Mouse (Mus musculus): Measurements from ENCODE around the gene Dido1. TPM values are rescaled to one million over a fixed set of nuclear protein-coding genes. Genes with fewer than 3 reads are reported as not detected.

The Dido1 gene
- 24.7 and 25.8 TPM in 2 replicates for polyA plus RNA-seq (2012; rRNA removed)

DNA sequence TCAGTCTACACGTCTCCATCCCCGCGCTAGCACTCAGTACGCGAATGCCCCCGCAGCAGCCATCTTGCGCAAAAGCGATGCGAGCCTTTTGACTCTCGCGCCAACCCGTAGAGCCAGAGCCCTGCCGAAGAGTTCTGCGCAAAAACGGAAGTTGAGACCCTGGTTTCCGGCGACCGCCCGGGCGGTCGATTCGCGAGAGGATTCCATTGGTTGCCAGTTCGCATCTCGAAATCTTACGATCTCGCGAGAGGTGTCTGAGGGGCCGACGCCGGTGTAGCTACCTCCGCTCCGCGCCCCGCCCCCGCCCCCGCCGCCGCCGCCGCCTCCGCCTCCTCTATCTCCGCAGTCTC is at the start of gene Dido1, which contains the start of gene Gid8:
Gene Dido1, minus strand, starts transcription at position 77 of the 350 bp plus-strand sequence.
Gene Gid8, plus strand, starts transcription at position 195 of the 350 bp plus-strand sequence.
- peak; percentile 89 for DNase-seq (ENCODE audit: low spot score)

DNA sequence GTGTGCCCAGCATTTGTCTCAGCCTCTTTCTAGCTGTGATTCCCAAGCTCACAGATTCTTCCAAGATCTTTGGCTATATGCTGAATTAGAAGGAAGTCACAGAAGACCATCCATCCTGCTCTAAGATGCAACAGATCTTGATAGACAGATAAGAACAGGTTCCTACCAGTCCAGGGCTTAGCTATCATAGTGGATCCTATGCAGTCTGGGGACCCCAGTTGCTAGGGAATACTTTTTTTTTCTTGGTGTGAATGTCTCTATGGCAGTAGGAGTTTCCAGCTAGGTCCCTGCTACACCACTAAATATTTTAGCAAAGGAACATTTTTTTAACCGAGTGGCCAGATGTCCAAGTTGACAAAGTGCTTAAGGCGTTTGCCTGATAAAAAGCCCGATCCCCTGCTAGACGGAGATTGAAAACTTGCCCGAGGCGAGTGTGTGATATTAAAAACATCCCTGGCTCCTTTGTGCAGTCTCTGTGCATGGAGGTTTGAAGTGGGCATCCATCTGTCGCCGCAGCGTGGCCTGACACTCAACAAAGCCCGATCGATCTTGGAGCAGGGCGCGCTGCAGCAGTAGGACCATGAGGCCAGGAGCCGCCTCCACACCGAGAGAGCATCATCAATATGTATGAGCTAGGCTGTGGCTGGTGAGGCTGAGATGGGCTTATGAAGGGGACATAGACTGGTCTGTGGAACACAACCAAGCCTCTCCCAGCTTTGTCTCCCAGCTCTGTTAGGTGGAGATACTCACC is 48.9 kb upstream of the Dido1 start:
- DNase-seq (ENCODE audit: low spot score), result no peak

DNA sequence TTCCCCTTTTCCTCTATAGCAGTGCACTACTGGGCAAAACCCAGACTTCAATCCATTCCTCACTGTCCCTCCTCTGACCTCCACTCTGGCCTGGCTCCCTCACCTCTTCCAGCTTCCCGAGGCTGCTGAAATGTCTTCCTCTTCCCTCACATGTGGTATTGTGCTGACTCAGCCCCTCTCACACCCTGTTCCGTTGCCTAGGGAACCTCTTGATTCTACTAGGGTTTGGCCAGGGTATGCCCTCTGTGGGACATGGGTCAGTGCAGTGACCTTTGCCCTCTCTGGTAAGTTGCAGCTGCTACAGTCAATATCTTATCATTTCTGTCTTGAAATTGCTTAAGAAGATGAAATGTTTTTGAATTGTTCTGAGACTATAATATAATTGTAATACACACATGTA is 47.0 kb upstream of the Dido1 start:
- no peak for DNase-seq (ENCODE audit: low spot score)

DNA sequence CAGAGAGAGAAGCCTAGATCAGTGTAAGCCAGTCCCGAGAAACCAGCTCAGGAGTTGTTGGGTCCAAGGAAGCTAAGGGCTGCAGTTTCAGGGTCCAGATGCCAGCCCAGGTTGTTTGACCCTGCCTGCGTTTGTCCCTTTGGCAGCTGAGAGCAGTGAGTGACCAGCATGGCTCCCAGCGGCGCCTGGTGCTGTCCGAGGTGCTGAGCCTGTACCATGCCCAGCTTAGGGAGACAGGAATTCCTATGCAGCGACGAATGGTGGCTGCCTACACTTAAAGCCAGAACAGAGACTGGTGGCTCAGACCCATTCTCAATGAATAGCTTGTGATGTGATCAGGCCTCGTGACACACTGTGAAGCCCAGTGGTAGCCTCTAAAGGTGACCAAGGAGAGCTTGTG is 46.1 kb upstream of the Dido1 start:
- DNase-seq (ENCODE audit: low spot score), result no peak

DNA sequence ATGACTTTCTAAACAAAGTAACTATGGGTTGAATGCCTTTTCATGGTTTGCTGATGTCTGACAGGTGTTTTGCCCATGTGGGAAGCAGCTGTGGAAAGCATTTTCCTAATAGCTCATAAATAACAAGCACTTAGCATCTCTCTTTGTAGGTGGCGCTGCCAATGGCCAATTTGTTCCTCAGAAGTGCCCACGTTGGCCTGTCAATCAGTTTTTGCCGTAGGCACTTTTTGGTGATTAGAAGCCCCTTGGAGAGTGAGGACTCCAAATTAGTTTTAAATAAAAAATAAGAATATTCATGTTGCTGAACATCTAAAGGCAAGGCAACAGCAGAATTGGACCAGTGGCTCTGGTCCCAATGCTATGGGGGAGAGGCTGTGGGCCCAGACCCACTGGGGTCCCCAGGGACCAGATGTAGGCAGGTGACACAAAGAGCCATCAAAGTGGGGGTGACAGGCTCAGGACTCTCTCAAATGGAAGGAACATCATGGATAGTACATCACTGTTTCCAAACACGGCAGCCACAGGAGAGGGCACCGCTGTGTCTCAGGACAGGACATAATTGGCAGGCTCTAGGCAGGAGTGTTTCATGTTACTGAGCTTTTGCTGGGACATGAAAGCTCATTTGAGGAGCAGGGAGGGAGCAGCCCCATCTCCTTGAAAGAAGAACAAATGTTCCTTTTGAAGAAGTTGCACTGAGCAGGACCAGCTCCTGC is 45.3 kb upstream of the Dido1 start:
- no peak for DNase-seq (ENCODE audit: low spot score)

DNA sequence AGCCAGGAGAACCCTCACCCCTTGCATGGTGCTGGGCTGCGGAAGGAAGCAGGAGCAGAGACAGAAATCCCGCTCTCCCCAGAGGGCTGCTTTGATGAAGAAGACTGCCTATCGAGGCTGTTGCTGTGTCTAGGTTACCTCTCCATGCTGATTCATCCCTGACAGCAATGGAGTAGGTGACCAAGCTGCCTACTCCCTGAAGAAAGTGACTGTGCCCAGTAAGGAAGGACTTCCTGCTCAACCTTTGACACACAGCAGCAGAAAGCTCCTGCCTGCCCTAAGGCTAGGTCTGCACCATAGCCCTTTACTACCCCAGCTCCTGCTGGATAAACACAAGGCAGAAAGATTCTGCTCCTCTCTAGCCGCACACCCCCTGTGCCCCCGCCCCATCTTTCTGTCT is 39.1 kb upstream of the Dido1 start:
- no peak for DNase-seq (ENCODE audit: low spot score)

DNA sequence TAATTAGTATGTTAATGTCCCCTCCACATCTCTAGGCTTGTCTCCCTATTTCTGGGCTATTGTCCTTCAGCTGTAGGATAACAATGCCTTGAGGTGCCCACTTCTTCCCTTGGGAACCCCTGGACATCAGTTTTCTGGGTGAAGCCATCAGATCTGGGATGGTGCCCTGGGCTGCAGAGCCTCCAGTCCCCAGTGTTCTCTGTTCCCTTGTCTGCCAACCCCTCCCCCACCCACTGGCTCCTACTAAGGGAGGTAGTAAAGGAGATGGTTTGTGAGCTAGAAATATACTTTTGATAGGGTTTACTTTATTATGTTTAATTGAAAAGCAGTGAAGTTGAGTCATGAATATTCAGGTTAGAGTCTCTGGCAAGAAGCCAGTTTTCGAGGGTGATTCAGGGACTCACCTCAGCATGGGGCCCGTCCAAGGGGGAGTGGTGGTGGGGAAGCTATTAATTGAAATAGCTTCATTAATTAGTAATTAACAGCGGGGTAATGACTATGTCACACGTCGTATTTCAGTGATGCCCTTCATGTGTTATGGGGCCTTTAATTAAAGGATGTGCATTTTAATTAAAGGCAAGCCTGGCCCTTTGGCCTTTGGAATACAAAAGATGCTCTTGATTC is 36.9 kb upstream of the Dido1 start:
- DNase-seq (ENCODE audit: low spot score), result no peak

DNA sequence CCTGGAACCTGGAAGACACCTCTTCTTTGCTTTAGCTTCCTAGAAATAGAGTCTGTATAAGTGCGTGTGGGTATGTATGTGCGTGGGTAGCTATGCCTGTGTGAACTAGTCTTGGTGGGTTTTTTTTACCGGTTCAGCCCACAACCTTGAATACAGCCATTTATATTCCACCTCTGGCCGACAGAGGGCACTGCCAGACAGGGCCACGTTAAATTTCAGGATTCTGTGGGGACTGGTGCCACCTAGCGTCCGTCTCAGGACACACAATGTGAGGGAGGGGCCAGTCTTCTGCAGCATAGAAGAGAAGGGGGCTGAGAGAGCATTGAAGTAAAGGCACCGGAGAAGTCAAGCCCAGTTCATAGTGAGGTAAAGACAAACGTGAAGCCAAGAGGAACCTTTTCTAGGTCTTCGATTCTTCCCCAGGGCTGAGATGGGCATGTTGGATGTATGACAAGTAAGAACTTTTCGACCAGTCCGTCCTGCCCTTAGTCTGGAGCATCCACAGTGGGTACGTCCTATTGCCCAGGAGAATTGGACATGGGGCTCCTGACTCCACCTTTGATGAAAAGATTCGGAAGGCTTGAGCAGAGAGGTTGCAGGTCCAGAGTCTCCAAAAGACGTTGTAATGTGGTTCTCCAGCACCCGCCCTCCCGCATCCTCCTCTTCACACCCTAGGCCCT is 35.6 kb upstream of the Dido1 start:
- peak; percentile 69 for DNase-seq (ENCODE audit: low spot score)

DNA sequence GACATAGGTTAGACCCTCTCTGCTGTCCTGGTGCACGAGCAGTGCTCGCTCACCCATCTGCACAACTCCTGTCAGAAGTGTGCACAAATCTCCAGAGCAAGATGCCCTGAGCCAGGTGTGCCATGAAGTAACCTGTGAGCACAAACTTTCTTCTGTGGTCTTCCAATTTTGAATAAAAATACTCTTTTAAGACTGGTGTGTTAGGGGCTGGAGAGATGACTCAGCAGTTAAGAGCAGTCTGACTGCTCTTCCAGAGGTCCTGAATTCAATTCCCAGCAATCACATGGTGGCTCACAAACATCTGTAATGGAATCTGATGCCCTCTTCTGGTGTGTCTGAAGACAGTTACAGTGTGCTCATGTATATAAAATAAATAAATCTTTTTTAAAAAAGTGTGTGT is 33.5 kb upstream of the Dido1 start:
- DNase-seq (ENCODE audit: low spot score), result no peak

DNA sequence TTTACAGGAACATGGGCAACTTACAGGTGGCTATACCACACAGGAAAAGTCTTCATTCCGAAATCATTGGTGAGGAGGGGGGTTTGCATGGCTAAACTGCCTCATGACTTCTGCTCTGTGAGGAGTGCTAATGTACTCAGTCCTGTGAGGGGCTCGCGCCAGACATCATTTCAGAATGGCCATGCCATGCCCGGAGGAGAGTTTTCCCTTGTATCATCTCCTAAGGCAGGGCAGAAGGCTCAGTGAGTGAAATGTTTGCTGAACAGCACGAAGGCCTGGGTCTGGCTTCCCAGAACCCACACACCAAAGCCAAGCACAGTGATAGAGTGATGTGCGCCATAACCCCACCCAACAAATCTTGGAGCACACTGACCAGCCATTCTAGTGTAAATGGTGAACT is 33.0 kb upstream of the Dido1 start:
- DNase-seq (ENCODE audit: low spot score), result no peak

DNA sequence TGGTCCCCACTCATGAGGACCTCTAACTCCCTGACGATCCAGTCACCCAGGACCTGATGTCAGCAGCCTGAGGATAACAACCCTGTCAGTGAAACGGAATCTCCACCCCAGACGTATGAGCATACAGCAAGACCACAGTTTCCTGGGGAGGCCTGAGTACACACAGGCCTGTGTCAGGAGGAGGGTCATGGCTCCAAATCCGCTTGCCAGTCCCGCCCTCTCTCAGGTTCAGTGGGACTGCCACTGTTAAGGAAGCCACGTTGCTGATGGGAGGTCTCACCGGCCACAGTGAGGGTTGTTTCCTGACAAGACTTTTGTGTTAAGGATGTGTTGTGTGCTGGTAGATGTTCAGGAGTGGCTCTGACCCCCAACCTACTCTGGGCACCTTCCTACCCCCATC is 31.6 kb upstream of the Dido1 start:
- no peak for DNase-seq (ENCODE audit: low spot score)

DNA sequence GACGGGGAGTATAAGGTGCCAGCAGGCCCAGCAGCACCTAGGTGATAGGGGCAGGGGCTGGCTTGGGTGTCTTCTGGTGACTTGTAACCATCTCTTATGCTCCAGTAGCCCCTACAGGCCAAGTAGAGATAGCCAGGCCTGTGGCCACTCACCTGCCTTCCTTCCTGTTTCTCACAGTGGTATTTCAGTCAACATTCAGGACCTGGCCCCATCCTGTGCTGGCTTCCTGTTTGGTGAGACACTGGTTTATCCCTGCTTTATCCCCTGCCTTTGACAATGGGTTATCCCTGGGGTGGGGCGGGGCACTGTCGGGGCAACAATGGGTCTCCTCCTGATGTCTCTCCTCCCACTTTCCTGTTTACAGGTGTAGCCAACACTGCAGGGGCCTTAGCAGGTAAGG is 30.6 kb upstream of the Dido1 start:
- DNase-seq (ENCODE audit: low spot score), result no peak

DNA sequence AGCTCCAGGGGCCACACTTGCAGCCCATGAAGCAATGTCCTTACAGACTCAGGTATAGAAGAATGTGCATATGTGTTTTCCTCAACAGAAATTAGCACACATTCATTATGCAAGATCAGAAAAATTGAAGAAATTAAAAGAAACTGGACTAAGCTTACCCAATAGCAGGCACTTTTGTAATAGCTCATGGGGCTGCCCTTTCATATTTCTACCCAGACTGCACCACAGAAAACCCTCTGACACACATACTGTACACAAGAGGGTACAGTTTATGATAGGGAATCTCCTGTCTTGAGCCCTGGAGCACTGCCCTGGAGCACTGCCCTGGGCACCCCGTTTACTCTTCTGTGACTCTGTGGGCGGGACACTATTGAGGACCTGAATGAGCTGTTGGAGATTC is 28.2 kb upstream of the Dido1 start:
- no peak for DNase-seq (ENCODE audit: low spot score)

DNA sequence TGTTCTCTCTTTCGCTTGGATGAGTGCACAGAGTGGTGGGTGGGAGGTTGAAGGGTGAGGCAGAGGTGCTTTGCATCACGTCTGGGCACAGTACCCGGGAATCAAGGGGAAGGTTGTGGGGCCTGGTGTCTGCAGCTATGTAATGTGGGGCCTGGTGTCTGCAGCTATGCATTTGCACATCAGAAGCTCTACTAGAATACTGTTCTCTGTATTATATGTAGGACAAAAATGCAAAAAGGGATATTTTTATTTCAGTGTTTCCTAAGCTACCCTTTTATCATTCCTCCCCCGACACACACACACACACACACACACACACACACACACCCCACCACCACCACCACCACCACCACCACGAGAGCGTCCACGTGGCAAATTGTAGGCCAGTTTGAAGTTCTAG is 25.4 kb upstream of the Dido1 start:
- DNase-seq (ENCODE audit: low spot score), result no peak

DNA sequence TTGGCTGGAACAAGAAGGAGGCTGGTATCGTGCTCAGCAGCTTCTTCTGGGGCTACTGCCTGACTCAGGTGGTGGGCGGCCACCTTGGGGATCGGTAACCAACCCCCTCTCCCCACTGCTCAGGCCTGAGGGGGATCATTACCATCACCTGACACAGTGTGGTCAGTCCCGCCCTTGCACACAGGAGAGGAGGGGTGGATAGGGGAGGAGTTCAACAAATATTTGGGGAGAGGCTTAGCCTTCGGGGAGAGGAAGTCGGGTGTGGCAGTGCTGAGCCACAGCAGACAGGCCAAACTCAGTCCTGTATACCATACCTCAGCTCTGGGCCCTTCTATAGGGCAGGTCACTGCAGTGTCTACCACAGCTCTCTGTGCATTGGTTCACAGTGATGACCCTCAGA is 22.2 kb upstream of the Dido1 start:
- no peak for DNase-seq (ENCODE audit: low spot score)

DNA sequence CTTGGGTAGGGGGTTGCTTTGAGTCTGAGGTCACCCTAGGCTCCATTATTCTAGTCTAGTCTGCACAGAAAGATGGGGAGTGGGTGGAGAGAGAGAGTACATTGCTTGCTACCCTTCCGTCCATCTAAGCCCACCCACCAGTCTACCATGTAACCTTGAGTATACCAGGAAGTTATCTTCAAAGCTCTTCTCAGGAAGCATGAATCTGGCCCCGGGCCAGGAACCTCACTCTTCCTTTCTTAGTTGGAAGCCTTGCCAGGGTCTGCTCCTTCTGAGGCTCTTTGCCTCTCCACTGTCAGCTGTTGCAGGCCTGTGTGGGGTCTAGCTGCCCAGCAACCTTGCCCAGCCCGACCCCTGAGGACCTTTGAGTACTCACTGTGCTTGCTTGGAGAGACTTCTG is 21.2 kb upstream of the Dido1 start:
- no peak for DNase-seq (ENCODE audit: low spot score)

DNA sequence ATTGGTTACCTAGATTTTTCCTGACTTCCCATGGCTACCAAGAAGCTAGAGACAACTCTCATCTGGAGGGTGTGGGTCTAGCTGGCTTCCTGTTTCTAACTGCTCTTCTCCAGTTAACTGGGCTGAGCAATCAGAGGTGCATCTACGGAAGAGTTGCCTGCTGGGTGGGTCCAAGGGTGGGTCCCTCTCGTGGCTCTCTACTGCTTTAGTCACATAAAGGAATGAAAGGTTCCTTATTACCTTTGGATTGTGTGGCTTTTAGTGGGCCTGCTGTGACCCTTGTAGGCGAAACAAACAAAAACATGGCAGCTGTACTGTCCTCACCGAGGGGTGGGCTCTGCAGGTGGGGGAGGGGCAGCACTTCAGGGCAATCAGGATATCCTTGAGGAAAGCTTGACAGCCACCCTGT is 17.8 kb upstream of the Dido1 start:
- DNase-seq (ENCODE audit: low spot score), result no peak

DNA sequence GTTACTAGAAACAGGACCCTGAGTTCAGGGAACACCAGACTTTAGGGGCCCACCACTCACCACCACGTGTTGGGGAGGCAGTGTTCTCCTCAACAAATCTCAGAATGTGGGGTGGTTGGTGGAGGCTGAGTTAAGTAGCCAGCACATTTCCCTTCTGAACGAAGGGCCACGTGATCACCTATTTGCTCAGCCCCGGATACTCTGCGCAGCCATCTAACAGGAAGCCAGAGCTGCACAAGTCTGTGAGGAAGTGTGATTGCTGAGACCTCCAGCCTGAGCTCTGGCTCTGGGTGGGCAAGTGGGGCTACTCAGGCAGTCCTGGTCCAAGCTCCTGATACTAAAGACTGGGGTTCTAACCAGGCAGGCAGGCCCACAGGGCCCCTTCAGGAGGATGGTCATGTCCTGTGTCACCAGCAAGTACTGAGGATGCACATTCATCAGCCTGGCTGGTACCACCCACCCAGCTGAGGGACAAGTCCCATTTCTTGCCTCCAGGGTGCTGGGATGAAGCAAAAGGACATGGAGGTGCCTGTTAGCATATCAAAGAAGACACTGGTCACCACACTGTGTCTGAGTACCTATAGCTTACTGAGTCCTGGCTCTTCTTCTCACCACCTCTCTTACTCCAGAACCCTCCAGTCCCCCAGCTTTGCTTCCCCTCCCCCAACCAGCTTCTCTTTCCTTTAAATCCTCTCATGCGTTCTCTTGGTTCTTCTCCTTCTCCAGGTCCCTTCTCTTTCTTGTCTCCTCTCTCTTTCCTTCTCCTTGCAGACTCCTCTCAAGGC is 17.1 kb upstream of the Dido1 start:
- no peak for DNase-seq (ENCODE audit: low spot score)

DNA sequence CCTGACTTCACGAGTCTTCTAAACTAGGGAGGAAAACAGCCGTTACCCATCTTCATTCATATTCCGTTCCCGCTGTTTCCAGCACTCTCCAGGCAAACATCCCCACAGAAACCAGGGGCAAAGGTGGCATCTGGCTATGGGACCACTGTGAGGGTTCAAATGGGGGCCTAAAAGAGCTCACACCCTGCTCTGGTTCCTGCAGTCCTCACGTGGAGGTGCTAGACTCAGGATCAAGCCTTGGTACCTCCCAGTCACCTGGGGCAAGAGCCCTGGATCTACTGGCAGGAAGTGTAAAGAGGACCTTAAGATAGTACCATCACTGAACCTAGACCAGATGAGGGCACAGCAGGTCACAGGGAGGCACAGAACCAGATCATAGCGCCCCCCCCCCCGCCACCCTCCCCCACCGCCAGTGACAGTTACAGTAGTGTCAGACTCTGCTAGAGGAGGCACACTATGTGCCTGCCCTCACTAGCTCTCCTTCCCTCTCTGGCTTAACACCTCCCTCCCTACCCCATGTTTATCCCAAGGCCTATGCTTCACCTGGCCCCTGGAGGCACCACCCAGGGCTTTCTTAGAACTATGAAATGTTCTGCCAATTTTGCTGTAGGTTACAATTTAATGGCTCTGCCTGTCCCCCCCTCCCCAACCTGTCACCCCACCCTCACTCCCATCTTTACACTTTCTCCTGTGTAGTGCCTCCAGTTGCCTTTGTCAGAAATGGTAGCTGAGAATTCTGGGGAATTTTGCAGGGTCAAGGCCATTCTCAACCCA is 16.2 kb upstream of the Dido1 start:
- DNase-seq (ENCODE audit: low spot score), result no peak

DNA sequence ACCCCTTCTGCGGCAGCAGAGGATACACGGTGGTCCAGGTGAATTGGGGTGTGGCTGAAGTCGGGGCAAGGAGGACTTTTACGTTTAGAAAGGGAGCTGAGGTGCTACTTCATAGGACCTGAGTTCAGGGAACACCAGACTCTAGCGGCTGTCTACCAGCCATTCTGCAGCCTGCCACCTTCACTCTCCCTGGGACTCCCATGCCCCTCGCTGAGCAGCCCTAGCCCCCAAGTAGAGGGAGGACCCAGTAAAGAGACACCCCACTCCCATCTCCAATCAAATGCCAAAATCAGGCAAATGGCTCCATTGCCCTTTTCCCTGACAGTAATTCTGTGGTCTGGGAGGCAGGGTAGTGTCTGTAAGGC is 15.6 kb upstream of the Dido1 start:
- DNase-seq (ENCODE audit: low spot score), result no peak
